Mouse (Mus musculus) A20 (cell line): ENCODE results near the gene Ppard.
A peak's percentile ranks its signal among the peaks of the same experiment; 100 is the strongest.

Experiments
- DNase-seq: peaks from one replicate; pipeline ENCODE4 v3.0.0-alpha.2; 2011; ENCODE audit warnings: low read depth, low spot score

The Ppard gene

GRCm38 (mm10) chr17:28223561-28224391 lies 8.7 kb upstream of the Ppard start:
- DNase-seq: peak; percentile 96

DNA sequence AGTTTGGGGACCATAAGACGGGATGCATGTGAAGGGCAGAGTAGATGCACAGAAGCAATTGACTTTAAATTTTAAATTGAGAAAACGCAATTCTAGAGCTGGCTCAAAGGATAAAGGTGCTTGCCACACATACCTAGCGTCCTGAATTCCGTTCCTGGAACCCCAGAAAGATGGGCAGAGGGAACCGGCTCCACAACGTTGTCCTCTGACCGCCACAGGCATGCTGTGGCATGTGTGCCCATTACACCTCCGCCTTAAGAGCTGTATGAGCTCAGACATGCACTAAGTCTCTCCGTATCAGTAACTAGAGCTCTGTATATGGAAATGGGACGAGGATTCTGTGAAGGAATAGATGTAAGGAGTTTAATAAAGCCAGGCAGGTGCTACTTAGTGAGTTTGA lies 7.9 kb upstream of the Ppard start:
- DNase-seq: no peak

GRCm38 (mm10) chr17:28226014-28226413 lies 6.5 kb upstream of the Ppard start:
- DNase-seq: no peak

- no peak for DNase-seq
Observed at GRCm38 (mm10) chr17:28230486-28230885, 2.0 kb upstream of the Ppard start.

DNA sequence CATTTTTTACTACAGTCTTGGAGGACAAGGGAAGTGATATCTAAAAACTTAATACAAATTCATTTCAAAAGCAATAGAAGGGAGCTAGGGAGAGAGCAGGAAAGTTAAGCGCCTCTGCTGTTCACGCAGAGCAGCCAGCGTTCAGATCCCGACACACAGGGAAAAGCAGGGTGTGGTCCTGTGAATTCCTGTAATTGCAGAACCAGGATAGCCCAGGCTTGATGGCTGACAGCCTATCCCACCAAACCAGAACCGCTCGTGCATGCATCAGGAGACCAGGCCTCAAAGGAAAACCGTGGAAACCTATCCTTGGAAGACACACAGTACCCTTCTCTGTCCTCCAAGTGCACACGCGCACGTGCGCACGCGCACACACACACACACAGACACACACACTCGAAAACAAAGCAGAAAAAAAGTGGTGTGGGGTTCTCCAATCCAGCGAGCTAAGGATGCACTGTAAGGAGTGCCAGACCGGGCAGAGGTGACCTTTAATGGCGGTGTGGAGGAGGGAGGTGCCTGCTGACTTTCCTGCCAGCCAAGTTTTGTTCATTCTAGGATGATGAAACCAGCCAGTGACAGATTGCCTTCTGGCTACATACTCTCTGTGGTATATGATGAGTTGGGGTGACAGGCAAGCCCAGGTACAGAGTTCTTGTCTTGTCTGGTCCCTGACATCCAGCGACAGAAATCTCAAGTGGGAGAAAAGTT lies 1.3 kb upstream of the Ppard start:
- no peak for DNase-seq

DNA sequence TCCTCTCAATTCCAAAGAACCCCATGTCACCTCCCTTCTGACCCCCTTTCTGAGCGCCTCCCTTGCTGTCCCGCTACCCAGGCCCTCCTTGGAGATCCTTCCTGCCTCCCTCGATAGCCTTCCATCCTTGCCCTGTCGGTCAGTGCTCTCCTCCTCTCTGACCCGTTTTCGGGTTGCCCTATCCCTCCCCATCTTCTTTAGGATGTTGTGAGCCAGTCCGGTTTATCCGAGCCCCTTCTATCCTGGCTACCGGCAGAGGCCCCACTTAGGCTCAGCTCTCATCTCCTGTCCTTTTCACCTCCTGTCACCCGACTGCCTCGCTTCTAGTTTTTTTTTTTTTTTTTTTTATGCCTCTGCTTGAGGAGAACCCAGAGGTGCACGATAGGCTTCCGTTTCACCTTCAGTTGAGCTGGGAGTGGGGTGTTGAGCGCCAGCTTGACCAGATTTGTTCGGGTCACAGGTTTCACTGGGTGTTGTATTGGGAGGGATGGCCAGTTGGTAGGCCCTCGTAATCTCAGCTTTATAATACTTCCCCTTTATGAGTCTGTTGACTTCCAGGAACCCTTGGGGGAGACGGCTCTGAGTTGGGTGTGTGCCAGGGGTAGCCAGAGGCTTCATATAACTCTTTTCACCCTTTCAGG lies 711 bp downstream of the Ppard start:
- DNase-seq: peak; percentile 71

DNA sequence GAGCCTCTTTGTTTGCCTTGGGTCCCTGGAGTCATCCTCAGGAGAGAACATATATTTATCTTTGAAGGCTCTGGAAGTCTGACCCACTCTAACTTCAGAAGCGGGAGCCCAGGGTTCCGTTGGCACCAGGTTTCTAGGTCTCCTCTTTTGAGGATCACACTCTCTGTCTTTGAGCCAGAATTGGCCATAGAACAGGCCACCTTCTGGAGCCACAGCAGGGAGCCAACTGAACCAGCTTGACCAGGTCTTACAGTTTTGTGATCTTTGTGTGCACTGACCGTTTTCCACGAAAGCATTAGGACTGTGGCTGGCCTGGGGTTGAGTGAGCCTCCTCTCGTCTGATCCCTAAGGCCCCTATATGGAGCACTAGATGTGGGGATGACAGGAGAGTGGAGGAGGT lies 2.1 kb downstream of the Ppard start:
- DNase-seq: no peak

GRCm38 (mm10) chr17:28235982-28236635 lies 3.6 kb downstream of the Ppard start:
- no peak for DNase-seq

- DNase-seq: no peak
Observed at GRCm38 (mm10) chr17:28236636-28237015, 4.1 kb downstream of the Ppard start.

- DNase-seq: no peak
Observed at GRCm38 (mm10) chr17:28237362-28237761, 4.9 kb downstream of the Ppard start.

DNA sequence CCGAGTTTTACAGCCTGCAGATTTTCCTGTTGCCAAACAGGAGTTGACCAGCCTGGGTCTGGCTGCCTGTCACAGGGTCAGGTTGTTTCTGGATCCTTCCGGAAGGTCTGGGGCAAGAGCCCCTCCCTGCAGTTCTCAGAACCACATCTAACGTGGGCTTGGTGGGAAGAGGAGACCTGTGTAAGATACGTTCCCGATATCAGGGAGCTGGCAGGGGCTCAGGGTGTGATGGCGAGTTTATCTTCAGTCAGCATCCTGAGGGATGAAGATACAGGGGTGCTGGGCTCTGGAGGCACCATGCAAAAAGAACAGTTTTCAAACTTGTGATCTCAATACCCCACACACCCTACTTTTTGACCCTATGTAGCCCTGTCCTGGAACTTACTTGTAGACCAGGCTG lies 5.4 kb downstream of the Ppard start:
- no peak for DNase-seq

DNA sequence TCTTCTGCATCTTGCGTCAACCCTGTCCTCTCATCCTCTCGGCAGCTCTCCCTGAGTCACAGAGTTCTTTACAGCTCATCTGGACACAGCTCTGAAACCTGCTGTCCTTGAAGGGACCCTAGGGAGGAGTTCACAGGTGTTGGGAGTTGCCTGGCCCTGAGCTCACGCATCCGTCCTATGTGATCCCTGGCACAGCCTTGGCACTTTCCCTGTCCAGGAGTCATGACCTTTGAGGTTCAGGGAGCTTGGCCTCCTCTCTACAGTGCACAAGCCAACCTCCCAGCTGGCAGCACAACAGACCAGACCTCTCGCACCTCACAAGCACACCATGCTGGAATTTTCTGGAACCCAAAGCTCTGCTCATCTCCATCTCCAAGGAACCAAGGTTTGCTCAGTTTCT lies 8.3 kb downstream of the Ppard start:
- no peak for DNase-seq

GRCm38 (mm10) chr17:28242296-28242695 lies 9.8 kb downstream of the Ppard start:
- DNase-seq: no peak

DNA sequence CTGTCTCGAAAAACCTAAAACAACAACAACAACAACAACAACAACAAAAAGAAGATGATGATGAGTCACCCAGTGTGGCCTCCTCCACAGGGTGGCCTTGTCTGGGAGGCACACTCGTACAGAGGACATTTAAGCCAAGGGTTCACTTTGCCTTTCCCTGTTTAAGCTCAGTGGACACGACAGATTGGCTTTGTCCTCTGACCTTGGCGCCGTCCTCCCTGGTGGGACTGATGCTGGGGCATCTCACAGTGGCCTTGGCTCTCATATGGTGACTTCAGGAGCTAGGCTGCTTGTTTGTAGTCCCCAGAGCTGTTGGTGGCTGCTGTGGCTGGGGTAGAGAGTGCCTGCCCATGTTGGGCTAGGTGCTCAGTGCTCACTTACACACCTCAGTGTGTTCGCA lies 11.7 kb downstream of the Ppard start:
- DNase-seq: no peak

GRCm38 (mm10) chr17:28244714-28245113 lies 12.2 kb downstream of the Ppard start:
- no peak for DNase-seq

GRCm38 (mm10) chr17:28246640-28247039 lies 14.1 kb downstream of the Ppard start:
- no peak for DNase-seq

- DNase-seq: no peak
Observed at GRCm38 (mm10) chr17:28247613-28248012, 15.1 kb downstream of the Ppard start.

GRCm38 (mm10) chr17:28249062-28249461 lies 16.6 kb downstream of the Ppard start:
- no peak for DNase-seq

- DNase-seq: no peak
Observed at GRCm38 (mm10) chr17:28251579-28252280, 19.2 kb downstream of the Ppard start.

- DNase-seq: no peak
Observed at GRCm38 (mm10) chr17:28252281-28252648, 19.8 kb downstream of the Ppard start.

GRCm38 (mm10) chr17:28253216-28253615 lies 20.7 kb downstream of the Ppard start:
- DNase-seq: no peak

- no peak for DNase-seq
Observed at GRCm38 (mm10) chr17:28254804-28255203, 22.3 kb downstream of the Ppard start.
